Mouse (Mus musculus) CD4-positive, CD25-positive, alpha-beta regulatory T cell, adult 2 months (primary cell): ENCODE data around the gene Fancg.
"Not testable (repeated sequence)": the region's sequence is repeated elsewhere in the genome, so short reads cannot be mapped to it uniquely, and the experiment has no call there.

Experiments used
- DNase-seq: peaks from one replicate; pipeline ENCODE4 v3.0.0-alpha.2; 2012; ENCODE audit warnings: low read depth, low spot score

The Fancg gene

DNA sequence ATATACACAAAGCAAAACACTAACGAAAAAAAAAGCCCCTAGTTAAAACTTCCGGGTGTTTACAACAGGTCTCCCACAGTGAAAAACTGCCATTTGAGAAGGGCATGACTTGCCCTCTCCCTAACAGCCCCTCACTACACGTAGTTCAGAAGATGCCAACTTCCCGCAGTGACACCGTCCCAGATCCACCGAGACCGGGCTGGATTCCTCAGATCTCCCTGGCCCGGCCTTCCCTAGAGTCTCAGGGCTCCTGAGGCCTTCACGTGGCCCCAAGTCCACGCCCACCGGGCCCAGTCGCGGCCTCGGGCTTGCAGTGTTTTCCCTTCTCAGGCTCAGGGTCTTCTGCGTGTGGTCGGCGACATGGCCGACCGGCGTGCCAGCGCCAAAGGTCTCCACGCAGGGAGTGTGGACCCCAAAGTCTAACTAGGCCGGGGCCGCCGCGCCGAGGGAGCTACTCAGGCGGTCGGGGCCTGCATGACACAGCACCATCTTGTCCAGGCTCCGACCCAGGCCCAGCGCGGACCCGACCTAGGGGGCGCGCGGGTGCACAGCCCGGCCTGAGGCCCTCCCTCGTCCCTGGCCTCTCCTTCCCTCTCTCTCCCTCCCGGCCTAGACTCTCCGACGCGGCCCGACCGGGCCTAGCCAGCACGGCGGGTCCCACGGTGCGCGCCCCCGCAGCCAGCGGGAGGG is 10.7 kb downstream of the Fancg start:
- DNase-seq = peak; percentile 77

GRCm38 (mm10) chr4:42998022-42998421 is 12.3 kb downstream of the Fancg start:
- no peak for DNase-seq

DNA sequence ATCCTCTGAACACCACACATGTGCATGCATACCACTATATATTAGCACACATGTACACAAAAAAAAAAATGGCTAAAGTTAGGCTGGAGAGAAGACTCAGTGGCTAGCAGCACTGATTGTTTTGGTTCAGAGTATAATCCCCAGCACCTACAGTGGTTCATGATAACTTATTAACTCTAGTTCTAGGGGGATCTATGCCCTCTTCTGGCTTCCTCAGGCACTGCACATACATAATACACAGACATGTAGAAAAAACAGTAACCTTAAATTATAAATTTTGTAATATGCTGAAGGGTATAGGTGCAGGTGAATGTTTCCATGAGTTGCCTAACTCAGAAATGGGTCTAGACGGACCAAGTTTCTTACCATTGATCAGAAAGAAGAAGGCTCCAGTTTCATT is 22.0 kb downstream of the Fancg start:
- DNase-seq = no peak

DNA sequence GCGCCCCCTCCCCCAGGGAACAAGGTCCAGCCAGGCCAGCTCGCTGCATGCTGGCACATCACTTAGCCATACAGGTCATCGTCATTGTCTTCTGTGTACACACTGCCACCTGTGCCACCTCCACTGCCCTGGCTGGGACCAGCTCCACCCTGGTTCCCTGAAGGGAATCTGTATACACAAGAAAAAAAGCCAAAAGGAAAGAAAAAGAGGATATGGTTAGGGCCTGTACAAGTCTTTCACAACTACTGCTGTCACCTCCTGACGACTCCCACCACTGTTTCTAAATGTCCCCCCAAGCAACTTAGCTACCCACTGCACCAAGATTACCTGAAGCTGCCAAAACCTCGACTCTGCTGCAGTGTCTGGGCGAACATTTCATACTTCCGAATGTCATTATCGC is 29.8 kb downstream of the Fancg start:
- DNase-seq = not testable (repeated sequence)

DNA sequence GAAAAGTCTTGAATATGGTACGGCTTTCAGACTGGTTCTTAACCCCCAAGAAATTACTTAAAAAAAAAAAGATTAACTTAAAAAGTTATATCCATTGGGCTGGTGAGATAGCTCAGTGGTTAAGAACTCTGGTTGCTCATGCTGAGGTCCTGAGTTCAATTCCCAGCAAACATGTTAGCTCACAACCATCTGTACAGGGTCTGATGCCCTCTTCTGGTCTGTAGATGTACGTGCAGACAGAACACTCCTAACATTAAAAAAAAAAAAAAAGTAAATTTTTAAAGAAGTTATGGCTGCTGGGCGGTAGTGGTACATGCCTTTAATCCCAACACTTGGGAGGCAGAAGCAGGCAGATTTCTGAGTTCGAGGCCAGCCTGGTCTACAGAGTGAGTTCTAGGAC is 32.2 kb downstream of the Fancg start:
- DNase-seq = peak; percentile 55

- no peak for DNase-seq
Measured at GRCm38 (mm10) chr4:42973868-42974267, 36.4 kb downstream of the Fancg start.

- DNase-seq = no peak
Measured at GRCm38 (mm10) chr4:42972952-42973351, 37.4 kb downstream of the Fancg start.

- no peak for DNase-seq
Measured at GRCm38 (mm10) chr4:42969304-42969703, 41.0 kb downstream of the Fancg start, which contains the start of gene 1700022I11Rik. 1700022I11Rik (plus strand) TSS chr4:42969604.

DNA sequence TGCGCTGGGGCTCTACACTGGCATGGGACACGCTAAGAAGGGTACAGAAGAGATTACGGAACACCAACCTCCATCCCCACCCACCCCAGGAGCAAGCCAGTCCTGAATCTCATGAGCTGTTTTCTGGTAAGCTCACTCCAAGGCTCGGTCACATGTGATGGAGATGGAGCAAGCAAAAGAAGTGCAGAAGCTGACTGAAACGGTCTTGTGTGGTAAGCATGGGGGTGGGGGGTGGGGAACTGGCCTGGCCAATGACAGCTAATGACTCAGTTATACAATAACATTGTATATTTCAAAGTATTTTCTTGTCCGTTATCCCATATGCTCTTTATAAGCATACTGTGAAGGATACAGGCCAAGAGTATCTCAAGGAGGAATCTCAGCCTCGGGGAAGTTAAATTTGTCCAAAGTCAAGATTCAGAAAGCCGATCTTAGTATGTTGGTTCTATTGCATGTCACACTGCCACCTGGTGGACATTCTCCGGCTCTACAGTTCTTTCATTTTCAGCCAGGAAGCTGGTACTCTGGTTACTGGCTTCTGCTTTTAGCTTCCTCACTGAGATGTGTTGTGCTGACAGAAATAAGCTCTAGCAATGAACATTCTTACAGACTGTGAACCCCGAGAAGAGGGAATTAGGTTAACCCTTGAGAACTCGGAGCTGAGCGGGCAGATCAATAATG is 45.1 kb downstream of the Fancg start:
- peak; percentile 85 for DNase-seq

GRCm38 (mm10) chr4:42963480-42963879 is 46.8 kb downstream of the Fancg start:
- no peak for DNase-seq

GRCm38 (mm10) chr4:42961592-42961991 is 48.7 kb downstream of the Fancg start:
- peak; percentile 83 for DNase-seq

DNA sequence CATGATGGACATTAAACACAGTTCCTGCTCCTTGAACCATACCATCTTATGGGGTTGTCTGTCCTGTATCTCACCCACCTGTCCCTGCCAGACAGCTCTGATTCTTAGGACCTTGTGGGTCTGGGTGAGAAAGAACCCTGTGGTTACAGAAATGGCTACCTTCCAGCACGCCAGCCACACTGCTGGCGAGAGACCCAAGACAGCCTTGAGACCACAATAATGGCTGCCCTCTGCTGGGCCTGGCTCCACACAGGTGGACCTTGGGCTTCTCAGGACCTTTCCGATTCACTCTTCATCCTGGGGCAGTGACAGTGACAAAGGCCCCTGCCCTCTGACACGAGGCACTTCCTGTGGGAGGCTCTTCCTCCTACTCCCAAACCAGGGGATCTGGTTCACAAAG is 50.9 kb downstream of the Fancg start:
- no peak for DNase-seq

DNA sequence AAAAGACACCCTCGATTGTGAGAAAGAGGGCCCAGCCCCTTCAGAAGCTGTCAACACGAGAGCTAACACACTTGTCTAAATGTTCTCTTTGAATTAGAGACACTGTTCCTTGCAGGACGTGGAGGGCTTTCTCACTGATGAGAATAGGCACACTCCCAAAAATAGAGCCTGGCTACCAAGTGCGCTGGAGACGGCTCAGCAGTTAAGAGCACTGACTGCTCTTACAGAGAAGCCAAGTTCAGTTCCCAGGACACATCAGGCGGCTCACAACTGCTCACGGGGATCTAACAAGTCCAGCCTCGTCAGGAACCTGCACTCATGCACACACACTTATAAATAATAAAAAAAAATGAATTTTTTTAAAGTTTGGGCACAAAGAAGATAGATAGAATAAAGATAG is 51.4 kb downstream of the Fancg start:
- no peak for DNase-seq

- DNase-seq = no peak
Measured at GRCm38 (mm10) chr4:42957979-42958378, 52.3 kb downstream of the Fancg start.

DNA sequence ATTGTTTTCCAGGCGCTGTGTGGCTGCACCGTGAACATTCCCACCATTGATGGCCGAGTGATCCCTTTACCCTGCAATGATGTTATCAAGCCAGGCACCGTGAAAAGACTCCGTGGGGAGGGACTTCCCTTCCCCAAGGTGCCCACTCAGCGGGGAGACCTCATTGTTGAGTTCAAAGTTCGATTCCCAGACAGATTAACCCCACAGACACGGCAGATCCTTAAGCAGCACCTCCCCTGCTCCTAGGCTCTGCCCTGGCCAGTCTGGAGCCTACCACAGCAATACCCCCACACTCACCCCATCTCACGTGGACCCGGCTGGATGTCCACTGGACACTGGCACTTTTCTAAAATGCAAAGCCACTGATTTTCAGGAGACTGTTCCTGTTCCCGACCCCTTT is 53.0 kb downstream of the Fancg start:
- no peak for DNase-seq

DNA sequence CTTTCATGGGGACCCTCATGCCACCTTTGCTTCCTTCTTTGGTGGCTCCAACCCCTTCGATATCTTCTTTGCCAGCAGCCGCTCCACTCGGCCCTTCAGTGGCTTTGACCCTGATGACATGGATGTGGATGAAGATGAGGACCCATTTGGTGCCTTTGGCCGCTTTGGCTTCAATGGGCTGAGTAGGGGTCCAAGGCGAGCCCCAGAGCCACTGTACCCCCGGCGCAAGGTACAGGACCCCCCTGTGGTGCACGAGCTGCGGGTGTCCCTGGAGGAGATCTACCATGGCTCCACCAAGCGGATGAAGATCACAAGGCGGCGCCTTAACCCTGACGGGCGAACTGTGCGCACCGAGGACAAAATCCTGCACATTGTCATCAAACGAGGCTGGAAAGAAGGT is 53.7 kb downstream of the Fancg start:
- DNase-seq = no peak

GRCm38 (mm10) chr4:42955200-42955599 is 55.1 kb downstream of the Fancg start:
- DNase-seq = no peak

DNA sequence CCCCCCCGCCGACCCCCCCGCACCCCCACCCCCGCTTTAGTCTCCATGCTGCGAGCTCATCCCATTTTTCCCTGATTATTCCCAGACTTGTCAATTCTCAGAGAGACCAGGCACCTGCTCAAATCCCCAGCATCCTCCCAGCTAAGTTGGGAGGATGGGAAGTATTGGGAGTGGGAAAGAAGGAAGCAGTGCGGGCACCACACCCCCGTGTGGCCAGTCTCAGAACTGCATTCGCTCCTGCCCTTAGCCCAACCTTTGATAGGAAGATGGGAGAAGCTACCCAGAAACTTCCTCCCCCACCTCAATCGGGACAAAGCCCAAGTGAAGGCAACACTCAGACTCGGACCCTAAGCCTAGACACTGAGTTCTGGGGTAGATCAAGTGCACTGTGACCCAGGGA is 56.0 kb downstream of the Fancg start:
- DNase-seq = peak; percentile 65

- DNase-seq = no peak
Measured at GRCm38 (mm10) chr4:42953435-42954094, 56.7 kb downstream of the Fancg start.

- no peak for DNase-seq
Measured at GRCm38 (mm10) chr4:42952563-42952962, 57.7 kb downstream of the Fancg start.
